Mouse (Mus musculus): ENCODE data around the gene Gp9. TPM values are rescaled to one million over a fixed set of nuclear protein-coding genes. Genes with fewer than 3 reads are reported as not detected.

The Gp9 gene
- polyA plus RNA-seq, 1 experiment from 2014 or later, result 2.7 TPM

- no peak overlapping the region for H3K27ac ChIP-seq
Measured at GRCm38 (mm10) chr6:87788896-87789587, 11.2 kb downstream of the Gp9 start.

GRCm38 (mm10) chr6:87789791-87790190, 11.9 kb downstream of the Gp9 start:
- Histone ChIP-seq H3K27ac (no peak overlapping the region), H3K4me3 (replicated peaks) (no peak overlapping the region), H3K9me3 (no peaks in the 10 kb centered on the region), H3K4me1 (replicated peaks) (peaks cover 11% of the 10 kb centered on the region), H3K4me2 (no peak overlapping the region), H3K27me3 (no peaks in the 10 kb centered on the region), H3K36me3 (peaks cover 24% of the 10 kb centered on the region), H3K9ac (replicated peaks) (no peak overlapping the region)
- 90% methylated on average over 6 of the region's 6 CpGs for WGBS
- ATAC-seq (ENCODE audit: insufficient number of reproducible peaks, insufficient read depth, low FRiP score, low TSS enrichment, low read depth), result no peak

More at GRCm38 (mm10) chr6:87788896-87789587, 11.2 kb downstream of the Gp9 start:
- H3K36me3 ChIP-seq, result peaks cover 21% of the 10 kb centered on the region
- no peak overlapping the region for H3K4me2 ChIP-seq
- H3K4me1 ChIP-seq (replicated peaks), result peaks cover 11% of the 10 kb centered on the region
- H3K27me3 ChIP-seq, result no peaks in the 10 kb centered on the region
- no peak for ATAC-seq (ENCODE audit: insufficient number of reproducible peaks, insufficient read depth, low FRiP score, low TSS enrichment, low read depth)
- 55% methylated on average over 5 of the region's 5 CpGs for WGBS
- no peak overlapping the region for H3K4me3 ChIP-seq (replicated peaks)
- H3K9me3 ChIP-seq, result no peaks in the 10 kb centered on the region
- no peak overlapping the region for H3K9ac ChIP-seq (replicated peaks)

GRCm38 (mm10) chr6:87790779-87791480, 13.1 kb downstream of the Gp9 start:
- WGBS, result 74% methylated on average over 7 of the region's 7 CpGs
- no peaks in the 10 kb centered on the region for H3K9me3 ChIP-seq
- no peak for ATAC-seq (ENCODE audit: insufficient number of reproducible peaks, insufficient read depth, low FRiP score, low TSS enrichment, low read depth)
- H3K9ac ChIP-seq (replicated peaks), result no peak overlapping the region
- H3K27me3 ChIP-seq, result no peaks in the 10 kb centered on the region
- H3K4me2 ChIP-seq, result no peak overlapping the region
- peaks cover 24% of the 10 kb centered on the region for H3K36me3 ChIP-seq
- H3K4me1 ChIP-seq (replicated peaks), result peaks cover 11% of the 10 kb centered on the region
- no peak overlapping the region for H3K4me3 ChIP-seq (replicated peaks)
- no peak overlapping the region for H3K27ac ChIP-seq

- H3K4me3 ChIP-seq (replicated peaks), result no peak overlapping the region
- 91% methylated on average over 5 of the region's 5 CpGs for WGBS
- no peaks in the 10 kb centered on the region for H3K27me3 ChIP-seq
- peaks cover 24% of the 10 kb centered on the region for H3K36me3 ChIP-seq
- no peak overlapping the region for H3K9ac ChIP-seq (replicated peaks)
- H3K9me3 ChIP-seq, result no peaks in the 10 kb centered on the region
- peaks cover 11% of the 10 kb centered on the region for H3K4me1 ChIP-seq (replicated peaks)
- no peak overlapping the region for H3K4me2 ChIP-seq
- ATAC-seq (ENCODE audit: insufficient number of reproducible peaks, insufficient read depth, low FRiP score, low TSS enrichment, low read depth), result no peak
- no peak overlapping the region for H3K27ac ChIP-seq
Measured at GRCm38 (mm10) chr6:87791826-87792225, 14.0 kb downstream of the Gp9 start.

GRCm38 (mm10) chr6:87793821-87794510, 16.1 kb downstream of the Gp9 start:
- H3K4me1 ChIP-seq (replicated peaks), result peaks cover 17% of the 10 kb centered on the region
- H3K4me3 ChIP-seq (replicated peaks), result no peak overlapping the region
- H3K9ac ChIP-seq (replicated peaks), result no peak overlapping the region
- WGBS, result 91% methylated on average over 10 of the region's 10 CpGs
- H3K4me2 ChIP-seq, result no peak overlapping the region
- no peaks in the 10 kb centered on the region for H3K27me3 ChIP-seq
- ATAC-seq (ENCODE audit: insufficient number of reproducible peaks, insufficient read depth, low FRiP score, low TSS enrichment, low read depth), result no peak
- H3K9me3 ChIP-seq, result no peaks in the 10 kb centered on the region
- H3K36me3 ChIP-seq, result peaks cover 24% of the 10 kb centered on the region
- H3K27ac ChIP-seq, result no peak overlapping the region

GRCm38 (mm10) chr6:87795385-87796150, 17.7 kb downstream of the Gp9 start:
- Histone ChIP-seq H3K4me2 (no peak overlapping the region), H3K27me3 (no peaks in the 10 kb centered on the region), H3K36me3 (peaks cover 24% of the 10 kb centered on the region), H3K4me1 (replicated peaks) (peaks cover 8% of the 10 kb centered on the region), H3K4me3 (replicated peaks) (no peak overlapping the region), H3K9ac (replicated peaks) (no peak overlapping the region), H3K9me3 (no peaks in the 10 kb centered on the region), H3K27ac (no peak overlapping the region)
- no peak for ATAC-seq (ENCODE audit: insufficient number of reproducible peaks, insufficient read depth, low FRiP score, low TSS enrichment, low read depth)
- WGBS, result 79% methylated on average over 6 of the region's 6 CpGs

- Histone ChIP-seq H3K27me3 (no peaks in the 10 kb centered on the region), H3K4me3 (replicated peaks) (no peak overlapping the region), H3K27ac (no peak overlapping the region), H3K9me3 (no peaks in the 10 kb centered on the region), H3K9ac (replicated peaks) (no peak overlapping the region), H3K36me3 (peaks cover 23% of the 10 kb centered on the region), H3K4me2 (no peak overlapping the region), H3K4me1 (replicated peaks) (peaks cover 8% of the 10 kb centered on the region)
- no peak for ATAC-seq (ENCODE audit: insufficient number of reproducible peaks, insufficient read depth, low FRiP score, low TSS enrichment, low read depth)
- WGBS, result 92% methylated on average over 6 of the region's 6 CpGs
Measured at GRCm38 (mm10) chr6:87796251-87796880, 18.5 kb downstream of the Gp9 start.

GRCm38 (mm10) chr6:87797321-87797720, 19.4 kb downstream of the Gp9 start:
- H3K9ac ChIP-seq (replicated peaks), result no peak overlapping the region
- no peaks in the 10 kb centered on the region for H3K9me3 ChIP-seq
- peaks cover 13% of the 10 kb centered on the region for H3K36me3 ChIP-seq
- 17% methylated on average over 2 of the region's 2 CpGs for WGBS
- no peak overlapping the region for H3K4me2 ChIP-seq
- H3K4me1 ChIP-seq (replicated peaks), result peaks cover 8% of the 10 kb centered on the region
- H3K27ac ChIP-seq, result no peak overlapping the region
- ATAC-seq (ENCODE audit: insufficient number of reproducible peaks, insufficient read depth, low FRiP score, low TSS enrichment, low read depth), result no peak
- no peaks in the 10 kb centered on the region for H3K27me3 ChIP-seq
- H3K4me3 ChIP-seq (replicated peaks), result no peak overlapping the region

GRCm38 (mm10) chr6:87799576-87799975, 21.7 kb downstream of the Gp9 start:
- Histone ChIP-seq H3K27ac (no peak overlapping the region), H3K9ac (replicated peaks) (no peak overlapping the region), H3K9me3 (no peaks in the 10 kb centered on the region), H3K4me1 (replicated peaks) (peaks cover 8% of the 10 kb centered on the region), H3K4me3 (replicated peaks) (no peak overlapping the region), H3K27me3 (no peaks in the 10 kb centered on the region), H3K36me3 (peaks cover 4% of the 10 kb centered on the region; the same call in 1 of the 2 replicates), H3K4me2 (no peak overlapping the region)
- WGBS, result 91% methylated on average over 6 of the region's 6 CpGs
- ATAC-seq (ENCODE audit: insufficient number of reproducible peaks, insufficient read depth, low FRiP score, low TSS enrichment, low read depth), result no peak

GRCm38 (mm10) chr6:87802462-87802861, 24.6 kb downstream of the Gp9 start:
- Histone ChIP-seq H3K4me1 (replicated peaks) (peaks cover 3% of the 10 kb centered on the region), H3K9ac (replicated peaks) (no peak overlapping the region), H3K27ac (no peak overlapping the region), H3K27me3 (no peaks in the 10 kb centered on the region), H3K36me3 (peaks cover 8% of the 10 kb centered on the region; the same call in 1 of the 2 replicates), H3K4me3 (replicated peaks) (no peak overlapping the region), H3K9me3 (no peaks in the 10 kb centered on the region), H3K4me2 (no peak overlapping the region)
- ATAC-seq (ENCODE audit: insufficient number of reproducible peaks, insufficient read depth, low FRiP score, low TSS enrichment, low read depth), result no peak
- WGBS, result 83% methylated on average over 7 of the region's 7 CpGs
